Mouse (Mus musculus): ENCODE results near the gene A930002H24Rik.

The A930002H24Rik gene

GRCm38 (mm10) chr17:63831550-63831949, 32.0 kb downstream of the A930002H24Rik start:
- DNase-seq: no peak

- DNase-seq: no peak
These were observed 34.8 kb downstream of the A930002H24Rik start for GRCm38 (mm10) chr17:63828561-63829332.

GRCm38 (mm10) chr17:63826767-63827166, 36.8 kb downstream of the A930002H24Rik start:
- DNase-seq: no peak

- no peak for DNase-seq
These were observed 37.4 kb downstream of the A930002H24Rik start for GRCm38 (mm10) chr17:63826196-63826595.

- DNase-seq: no peak
These were observed 39.5 kb downstream of the A930002H24Rik start for GRCm38 (mm10) chr17:63824141-63824540.

- DNase-seq: no peak
These were observed 45.1 kb downstream of the A930002H24Rik start for GRCm38 (mm10) chr17:63818444-63819027.

GRCm38 (mm10) chr17:63813552-63813951, 50.0 kb downstream of the A930002H24Rik start:
- DNase-seq: no peak
